Comparison of ENCODE assay signal across 24 mouse cellular contexts in genomic region chr11:34291304-34291703, GRCm38 (mm10). TPM values are rescaled to one million over a fixed set of nuclear protein-coding genes. Genes with fewer than 3 reads are reported as not detected.
"Had no signal": no experiment of that assay in that cellular context is flagged by ENCODE, and none has a peak within 500 bp of the region (broad histone marks: within the 10 kb centered on the region; RNA-seq: fewer than 3 reads in every experiment).

No protein-coding gene starts in this region.

- H3K27me3 ChIP-seq: liver, embryonic 13.5 days; neural tube, embryonic 12.5 days; neural tube, embryonic 15.5 days had no signal

- H3K4me1 ChIP-seq: liver, embryonic 13.5 days; neural tube, embryonic 12.5 days had no signal

- DNase-seq: kidney, adult 18-20 months; kidney, adult 9 months; kidney, postnatal 14 days; kidney, postnatal 4 days; layer of hippocampus, adult 9-11 months; layer of hippocampus, postnatal 36 days; liver, embryonic 13.5 days; lung, adult 2 months; lung, postnatal 14 days; lung, postnatal 4 days; right cerebral cortex, adult 18-20 months; right cerebral cortex, postnatal 14 days; right cerebral cortex, postnatal 4 days; thymus, adult 2 months; thymus, postnatal 14 days; thymus, postnatal 4 days had no signal

- H3K4me3 ChIP-seq: left cerebral cortex, adult 2 months; liver, embryonic 13.5 days; neural tube, embryonic 12.5 days; neural tube, embryonic 15.5 days had no signal

- H3K9ac ChIP-seq: liver, embryonic 13.5 days; neural tube, embryonic 12.5 days; neural tube, embryonic 15.5 days had no signal

- H3K9me3 ChIP-seq: liver, embryonic 13.5 days; neural tube, embryonic 12.5 days; neural tube, embryonic 15.5 days had no signal

- H3K27ac ChIP-seq: left cerebral cortex, adult 2 months; liver, embryonic 13.5 days; neural tube, embryonic 12.5 days; neural tube, embryonic 15.5 days; stomach, postnatal 0 days had no signal

- H3K4me2 ChIP-seq: liver, embryonic 13.5 days; neural tube, embryonic 12.5 days; neural tube, embryonic 15.5 days had no signal

- H3K36me3 ChIP-seq: liver, embryonic 13.5 days; neural tube, embryonic 12.5 days; neural tube, embryonic 15.5 days had no signal

RNA-seq across cellular contexts. Expression of gene Fam196b, which starts 23.3 kb away (rescaled TPM):
- total RNA-seq: liver, adult 2 months; megakaryocyte progenitor cell, adult 5-6 weeks; megakaryocyte-erythroid progenitor cell, adult 5-6 weeks had no signal
- polyA plus RNA-seq: liver, adult 2 months; lung, embryonic 16.5 days had no signal
